Mouse (Mus musculus): Measurements from ENCODE around the gene Fam171a1. TPM values are rescaled to one million over a fixed set of nuclear protein-coding genes. Genes with fewer than 3 reads are reported as not detected.

Gene Fam171a1
- total RNA-seq, 2 experiments from 2014 or later, result 71.5 to 72.8 TPM

- intact Hi-C loops (cut with DNase I), result no loop called here
- Histone ChIP-seq H3K27ac (peak overlapping the region; percentile 60), H3K4me3 (no peak overlapping the region)
- DNase-seq (ENCODE audit: extremely low spot score in 1 of 2, low spot score in 2 of 2), result no peak
- TF ChIP-seq CTCF (IDR thresholded peaks at IDR 0.05), result no peak
These were observed 25.0 kb downstream of the Fam171a1 start for GRCm38 (mm10) chr2:3139065-3139464.

GRCm38 (mm10) chr2:3139578-3139977 is 25.6 kb downstream of the Fam171a1 start:
- intact Hi-C loops (cut with DNase I), result no loop called here
- Histone ChIP-seq H3K27ac (peak overlapping the region; percentile 60), H3K4me3 (no peak overlapping the region)
- TF ChIP-seq CTCF (IDR thresholded peaks at IDR 0.05), result no peak
- no peak for DNase-seq (ENCODE audit: extremely low spot score in 1 of 2, low spot score in 2 of 2)

- DNase-seq (ENCODE audit: extremely low spot score in 1 of 2, low spot score in 2 of 2), result no peak
- TF ChIP-seq CTCF (IDR thresholded peaks at IDR 0.05), result no peak
- Histone ChIP-seq H3K27ac (no peak overlapping the region), H3K4me3 (no peak overlapping the region)
- intact Hi-C loops (cut with DNase I), result no loop called here
These were observed 26.6 kb downstream of the Fam171a1 start for GRCm38 (mm10) chr2:3140585-3140984.

- Histone ChIP-seq H3K27ac (no peak overlapping the region), H3K4me3 (no peak overlapping the region)
- intact Hi-C loops (cut with DNase I), result no loop called here
- DNase-seq (ENCODE audit: extremely low spot score in 1 of 2, low spot score in 2 of 2), result no peak
- no peak for TF ChIP-seq CTCF (IDR thresholded peaks at IDR 0.05)
These were observed 27.8 kb downstream of the Fam171a1 start for GRCm38 (mm10) chr2:3141804-3142203.

GRCm38 (mm10) chr2:3144291-3144690 is 30.3 kb downstream of the Fam171a1 start:
- intact Hi-C loops (cut with DNase I), result no loop called here
- no peak overlapping the region for H3K27ac ChIP-seq
- H3K4me3 ChIP-seq, result no peak overlapping the region
- no peak for DNase-seq (ENCODE audit: extremely low spot score in 1 of 2, low spot score in 2 of 2)
- TF ChIP-seq CTCF (IDR thresholded peaks at IDR 0.05), result no peak

GRCm38 (mm10) chr2:3147550-3148157 is 33.6 kb downstream of the Fam171a1 start:
- no peak overlapping the region for H3K27ac ChIP-seq
- H3K4me3 ChIP-seq, result no peak overlapping the region
- intact Hi-C loops (cut with DNase I), result no loop called here
- no peak for DNase-seq (ENCODE audit: extremely low spot score in 1 of 2, low spot score in 2 of 2)
- TF ChIP-seq CTCF (IDR thresholded peaks at IDR 0.05), result no peak

- intact Hi-C loops (cut with DNase I), result no loop called here
These were observed 34.7 kb downstream of the Fam171a1 start for GRCm38 (mm10) chr2:3148731-3149130.

GRCm38 (mm10) chr2:3150324-3150723 is 36.3 kb downstream of the Fam171a1 start:
- TF ChIP-seq CTCF (IDR thresholded peaks at IDR 0.05), result no peak
- intact Hi-C loops (cut with DNase I), result no loop called here
- no peak overlapping the region for H3K27ac ChIP-seq
- DNase-seq (ENCODE audit: extremely low spot score in 1 of 2, low spot score in 2 of 2), result no peak
- H3K4me3 ChIP-seq, result no peak overlapping the region

More at GRCm38 (mm10) chr2:3148731-3149130, 34.7 kb downstream of the Fam171a1 start:
- TF ChIP-seq CTCF (IDR thresholded peaks at IDR 0.05), result no peak
- Histone ChIP-seq H3K27ac (no peak overlapping the region), H3K4me3 (no peak overlapping the region)
- DNase-seq (ENCODE audit: extremely low spot score in 1 of 2, low spot score in 2 of 2), result no peak

- intact Hi-C loops (cut with DNase I), result no loop called here
- no peak for TF ChIP-seq CTCF (IDR thresholded peaks at IDR 0.05)
- H3K27ac ChIP-seq, result no peak overlapping the region
- no peak for DNase-seq (ENCODE audit: extremely low spot score in 1 of 2, low spot score in 2 of 2)
- no peak overlapping the region for H3K4me3 ChIP-seq
These were observed 37.3 kb downstream of the Fam171a1 start for GRCm38 (mm10) chr2:3151336-3151735.

- no peak for DNase-seq (ENCODE audit: extremely low spot score in 1 of 2, low spot score in 2 of 2)
- no peak overlapping the region for H3K4me3 ChIP-seq
- no peak overlapping the region for H3K27ac ChIP-seq
- intact Hi-C loops (cut with DNase I), result no loop called here
- TF ChIP-seq CTCF (IDR thresholded peaks at IDR 0.05), result no peak
These were observed 40.2 kb downstream of the Fam171a1 start for GRCm38 (mm10) chr2:3154091-3154665.

- no peak for TF ChIP-seq CTCF (IDR thresholded peaks at IDR 0.05)
- H3K27ac ChIP-seq, result no peak overlapping the region
- intact Hi-C loops (cut with DNase I), result no loop called here
- no peak for DNase-seq (ENCODE audit: extremely low spot score in 1 of 2, low spot score in 2 of 2)
- no peak overlapping the region for H3K4me3 ChIP-seq
These were observed 41.0 kb downstream of the Fam171a1 start for GRCm38 (mm10) chr2:3154986-3155385.

- TF ChIP-seq CTCF (IDR thresholded peaks at IDR 0.05), result no peak
- peak overlapping the region; percentile 56; the same call in 1 of the 2 replicates for H3K27ac ChIP-seq
- intact Hi-C loops (cut with DNase I), result loop anchor here (1.0 kb wide), 1 partner anchor 15 kb away; no protein-coding TSS in a partner anchor
- no peak overlapping the region for H3K4me3 ChIP-seq
- no peak for DNase-seq (ENCODE audit: extremely low spot score in 1 of 2, low spot score in 2 of 2)
These were observed 43.0 kb downstream of the Fam171a1 start for GRCm38 (mm10) chr2:3157030-3157429.
